Mouse (Mus musculus) inflammation-experienced regulatory T-cells, adult 6 months (primary cell): ENCODE measurements around the gene Myoz1. TPM values are rescaled to one million over a fixed set of nuclear protein-coding genes. Genes with fewer than 3 reads are reported as not detected.

Experiments
- ATAC-seq: one replicate; pipeline ENCODE4 v1.8.0; 2017
- polyA plus RNA-seq, 3 experiments: library from polyadenylated mRNA; unstranded; fragments of 100-300 nt; shearing (Covaris generic); gene quantifications; one replicate each; pipeline ENCODE4 v1.2.1; 2017

The Myoz1 gene
- polyA plus RNA-seq, 3 experiments from 2014 or later = not detected

DNA sequence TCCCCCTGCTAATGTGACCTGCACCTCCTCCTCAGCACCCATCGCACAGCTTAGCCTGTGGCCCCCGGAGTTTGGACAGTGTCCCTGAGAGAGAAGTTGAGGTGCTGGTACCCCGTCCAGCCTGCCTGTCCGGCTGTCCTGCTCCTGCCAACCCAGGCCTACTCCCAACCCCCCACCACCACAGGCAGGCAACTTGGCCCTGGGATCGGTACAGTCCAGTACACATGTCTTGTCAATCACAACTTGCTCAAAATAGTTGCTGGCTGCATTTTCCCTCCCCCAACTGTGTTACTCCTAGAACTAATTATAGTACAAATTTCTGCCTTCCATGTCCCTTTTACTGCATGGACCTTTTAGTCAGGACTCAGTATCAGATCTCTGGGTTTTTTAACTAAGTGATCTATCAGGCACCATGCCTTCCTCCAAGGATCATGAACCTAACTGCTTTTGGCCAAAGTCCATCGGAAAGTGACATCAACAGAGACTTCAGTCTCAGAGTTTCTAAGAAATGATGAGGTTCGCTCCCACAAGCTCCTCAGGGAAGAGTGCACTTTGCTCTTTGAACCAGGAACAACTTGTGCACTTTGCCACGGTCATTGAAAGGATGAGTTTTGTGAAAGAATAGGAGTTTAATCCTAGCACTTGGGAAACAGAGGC lies 11.9 kb upstream of the Myoz1 start, which contains the start of gene Synpo2l:
Gene Synpo2l (minus strand): TSS at position 201 of the 657 bp plus-strand sequence.
- ATAC-seq = no peak

DNA sequence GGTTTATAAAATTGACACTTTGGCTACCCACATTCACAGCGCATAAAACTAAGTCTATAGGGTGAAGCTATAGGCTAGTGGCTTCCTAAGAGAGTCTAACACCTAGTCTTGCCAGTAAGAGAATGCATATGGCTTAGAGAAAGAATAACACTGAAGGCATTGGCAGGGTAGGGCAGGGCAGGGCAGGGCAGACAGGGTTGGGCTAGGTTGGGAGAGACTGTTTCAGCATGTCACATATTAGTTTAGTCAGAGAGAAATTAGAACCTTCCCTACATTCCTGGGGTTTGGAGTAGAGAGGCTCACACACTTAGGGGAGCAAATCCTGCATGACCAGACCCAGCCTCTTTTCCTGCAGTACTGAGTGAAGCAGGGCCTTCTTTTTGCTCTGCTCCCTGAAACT lies 11.1 kb upstream of the Myoz1 start:
- no peak for ATAC-seq

DNA sequence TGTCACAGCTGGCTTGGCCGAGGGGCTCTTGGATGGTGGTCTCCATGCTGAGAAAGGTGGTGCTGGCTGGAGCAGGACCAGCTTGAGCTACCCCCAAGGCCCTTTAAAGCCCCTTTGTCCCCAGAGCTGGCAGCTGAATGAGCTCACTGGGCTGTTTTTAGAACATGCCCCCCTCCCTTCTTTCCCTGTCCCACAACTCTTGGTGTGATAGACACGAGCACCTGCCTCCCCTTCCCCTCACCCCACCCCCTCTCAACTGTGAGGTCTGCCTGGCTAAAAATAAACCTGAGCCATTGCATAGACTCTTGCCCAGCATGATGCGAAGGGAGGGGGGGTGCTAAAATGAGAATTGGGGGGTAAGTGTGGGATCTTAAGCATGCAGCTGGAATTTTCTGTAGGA lies 8.1 kb upstream of the Myoz1 start:
- no peak for ATAC-seq

DNA sequence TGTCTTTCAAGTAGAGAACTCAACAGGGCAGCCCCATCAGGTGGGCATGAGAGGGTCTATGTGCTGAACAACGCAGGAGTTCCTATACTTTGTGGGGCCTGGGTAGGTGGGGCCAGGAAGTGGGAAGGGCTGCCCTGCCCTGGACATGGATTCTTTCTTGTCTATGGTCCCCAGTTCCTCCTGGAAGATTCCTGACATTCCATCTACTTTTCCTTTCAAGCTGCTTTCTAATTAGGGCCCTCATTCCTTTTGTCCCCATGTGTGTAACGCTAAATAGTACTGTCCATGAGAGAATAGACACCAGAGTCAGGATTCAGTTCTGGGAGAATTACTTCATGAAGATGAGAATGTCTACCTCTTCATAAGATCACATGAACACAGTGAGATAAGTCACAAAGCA lies 7.3 kb upstream of the Myoz1 start:
- ATAC-seq = no peak

DNA sequence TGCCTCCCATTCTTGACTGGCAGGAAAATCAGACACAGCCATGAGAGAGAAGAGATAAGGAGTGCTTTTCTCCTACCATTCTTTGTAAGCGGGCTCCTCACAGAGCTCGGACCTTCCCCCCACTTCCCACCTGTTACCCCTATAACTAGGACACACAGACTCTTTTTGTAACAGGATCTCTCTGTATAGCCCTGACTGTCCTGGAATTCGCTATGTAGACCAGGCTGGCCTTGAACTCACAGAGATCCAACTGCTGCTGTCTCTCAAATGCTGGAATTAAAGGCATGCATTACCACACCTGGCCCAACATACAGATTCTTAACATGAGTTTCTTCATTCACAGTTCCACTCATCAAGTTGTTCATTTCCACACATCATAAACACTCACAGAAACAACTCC lies 6.4 kb upstream of the Myoz1 start:
- no peak for ATAC-seq

DNA sequence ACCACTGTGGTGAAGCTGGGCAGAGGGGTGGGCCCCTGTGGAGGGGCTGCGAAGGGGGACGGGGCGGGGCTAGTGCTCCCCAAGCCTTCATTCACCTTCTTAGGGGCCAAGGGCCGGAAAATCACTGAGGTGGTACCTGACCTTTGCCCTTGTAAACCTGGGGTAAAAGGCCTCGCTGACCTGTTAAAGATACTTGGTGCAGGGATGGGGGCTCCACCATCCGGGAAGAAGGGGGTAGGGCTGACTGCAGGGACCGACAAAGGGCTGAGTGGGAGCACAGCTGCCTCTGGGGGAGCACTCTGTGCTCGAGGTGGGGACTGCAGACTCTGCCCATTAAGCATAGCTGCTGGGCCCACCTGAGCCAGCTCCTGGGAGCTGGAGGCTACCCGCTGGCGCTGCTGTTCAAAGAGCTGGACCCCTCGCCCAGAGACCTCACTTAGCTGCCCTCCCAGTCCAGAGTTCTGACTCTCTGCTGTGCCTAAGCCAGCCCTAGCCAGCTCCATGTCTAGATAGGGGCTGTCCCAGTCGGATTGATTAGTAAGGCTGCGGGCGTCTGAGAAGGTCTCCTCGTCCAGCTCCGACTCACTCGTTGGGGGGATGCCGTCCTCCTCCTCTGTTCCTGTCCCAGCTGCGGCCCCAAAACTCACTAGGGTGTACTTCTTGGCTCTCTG lies 5.5 kb upstream of the Myoz1 start:
- ATAC-seq = no peak

DNA sequence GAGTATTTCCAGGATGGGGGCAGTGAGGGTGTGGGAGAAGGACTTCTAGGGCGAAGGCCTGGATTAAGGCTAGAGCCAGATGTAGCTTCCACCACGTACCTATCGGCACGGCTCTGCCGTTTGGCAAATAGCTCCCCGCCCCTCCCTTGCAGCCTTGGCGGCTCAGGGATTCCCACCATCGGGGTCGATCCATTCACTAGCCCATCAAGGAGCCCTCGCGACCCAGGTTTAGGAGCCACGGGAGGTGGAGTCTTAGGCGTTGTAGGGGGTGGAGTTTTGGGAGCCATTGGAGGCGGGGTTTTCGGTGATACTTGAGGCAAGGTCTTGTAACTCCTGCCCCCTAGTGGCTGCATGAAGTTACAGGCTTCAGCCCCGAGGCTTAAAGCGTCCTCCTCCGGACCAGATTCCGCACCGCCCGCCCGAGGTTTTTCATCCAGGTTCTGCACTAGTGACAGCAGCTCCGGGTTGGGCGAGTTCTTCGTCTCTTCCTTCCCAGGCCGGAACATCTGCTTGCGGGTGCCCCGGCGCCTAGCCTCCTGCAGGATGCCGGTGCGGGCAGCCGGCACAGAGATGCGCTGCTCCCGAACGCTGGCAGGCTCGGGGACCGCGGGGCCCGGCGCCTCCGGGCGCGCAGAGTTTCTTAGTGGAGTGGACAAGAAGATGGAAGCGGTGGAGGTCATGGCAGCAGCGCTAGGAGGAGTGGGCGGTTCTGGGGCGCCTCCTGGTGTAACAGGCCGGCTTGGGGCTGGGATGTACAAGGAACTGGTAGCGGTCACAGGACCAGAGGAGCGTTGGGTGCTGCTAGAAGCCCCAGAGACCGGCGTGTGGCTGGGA lies 4.7 kb upstream of the Myoz1 start:
- peak; percentile 99 for ATAC-seq

DNA sequence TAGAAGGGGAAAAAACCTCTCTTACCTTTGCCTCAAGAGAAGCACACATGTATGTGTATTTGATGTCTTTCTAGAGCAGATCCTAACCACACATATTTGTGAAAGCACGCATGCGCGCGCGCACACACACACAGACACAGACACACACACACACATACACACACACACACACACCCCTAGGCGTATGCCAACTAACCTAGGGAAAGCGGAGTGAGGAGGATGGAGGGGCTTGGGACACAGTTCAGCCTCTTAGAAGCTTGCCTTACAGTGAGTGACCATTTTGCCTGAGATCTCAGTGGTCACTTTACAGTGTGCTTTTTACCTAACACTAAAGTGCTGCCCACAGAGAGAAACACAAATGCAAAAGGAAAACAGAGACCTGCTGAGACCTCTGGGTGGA lies 3.3 kb upstream of the Myoz1 start:
- no peak for ATAC-seq

DNA sequence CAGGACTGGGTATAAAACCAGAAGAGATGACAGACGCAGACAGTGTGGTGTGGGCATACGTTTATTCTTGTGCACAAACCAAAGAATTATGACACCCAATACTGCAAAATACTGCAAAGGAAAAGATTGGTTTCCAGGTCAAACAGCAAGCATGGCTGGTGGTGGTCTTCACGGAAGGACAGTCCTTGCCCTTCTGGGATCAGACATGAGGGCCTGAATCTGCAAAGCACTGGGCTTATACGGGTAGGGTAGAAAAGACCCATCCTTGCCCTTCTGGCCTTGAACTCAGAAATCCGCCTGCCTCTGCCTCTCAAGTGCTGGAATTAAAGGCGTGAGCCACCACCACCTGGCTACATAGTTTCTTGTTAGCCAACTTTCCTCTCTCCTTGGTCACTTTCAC lies 2.6 kb upstream of the Myoz1 start:
- ATAC-seq = no peak

DNA sequence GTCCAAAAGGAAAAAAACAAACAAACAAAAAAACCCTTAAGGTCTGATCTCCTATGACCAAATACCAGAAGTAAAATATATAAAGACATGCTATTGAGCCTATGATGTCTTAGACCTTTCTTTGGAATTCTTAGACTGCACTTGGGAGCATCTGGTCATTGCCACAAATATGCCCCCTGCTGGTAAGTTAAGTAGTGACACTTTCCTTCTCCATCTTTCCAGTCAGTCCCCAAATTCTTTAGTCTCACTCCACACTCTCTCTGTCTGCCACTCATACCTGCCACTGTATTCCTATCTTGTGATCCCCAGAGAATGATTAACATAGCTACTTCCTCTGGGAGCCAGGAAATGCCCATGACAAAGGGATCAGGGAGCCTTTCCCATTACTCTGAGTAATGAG lies 2.0 kb upstream of the Myoz1 start:
- ATAC-seq = no peak

DNA sequence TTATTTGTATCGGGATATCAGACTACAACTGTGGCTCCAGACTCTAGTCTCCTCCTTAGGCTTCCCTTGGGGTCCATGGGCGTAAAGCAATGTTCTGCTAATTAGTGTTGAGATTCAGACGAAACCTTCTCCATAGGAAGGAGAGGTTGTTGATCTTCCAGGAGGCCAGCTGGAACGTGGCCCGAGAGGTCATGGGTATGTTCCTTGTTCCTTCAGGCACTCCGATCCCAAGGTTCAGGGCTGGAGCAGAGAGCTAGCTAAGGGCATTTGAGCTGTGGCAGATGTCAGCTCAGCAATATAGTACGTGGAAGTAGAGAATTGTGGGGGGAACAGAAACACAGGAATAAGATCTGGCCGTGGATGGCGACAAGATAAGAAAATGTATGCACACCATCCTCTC lies 609 bp downstream of the Myoz1 start:
- ATAC-seq = no peak

DNA sequence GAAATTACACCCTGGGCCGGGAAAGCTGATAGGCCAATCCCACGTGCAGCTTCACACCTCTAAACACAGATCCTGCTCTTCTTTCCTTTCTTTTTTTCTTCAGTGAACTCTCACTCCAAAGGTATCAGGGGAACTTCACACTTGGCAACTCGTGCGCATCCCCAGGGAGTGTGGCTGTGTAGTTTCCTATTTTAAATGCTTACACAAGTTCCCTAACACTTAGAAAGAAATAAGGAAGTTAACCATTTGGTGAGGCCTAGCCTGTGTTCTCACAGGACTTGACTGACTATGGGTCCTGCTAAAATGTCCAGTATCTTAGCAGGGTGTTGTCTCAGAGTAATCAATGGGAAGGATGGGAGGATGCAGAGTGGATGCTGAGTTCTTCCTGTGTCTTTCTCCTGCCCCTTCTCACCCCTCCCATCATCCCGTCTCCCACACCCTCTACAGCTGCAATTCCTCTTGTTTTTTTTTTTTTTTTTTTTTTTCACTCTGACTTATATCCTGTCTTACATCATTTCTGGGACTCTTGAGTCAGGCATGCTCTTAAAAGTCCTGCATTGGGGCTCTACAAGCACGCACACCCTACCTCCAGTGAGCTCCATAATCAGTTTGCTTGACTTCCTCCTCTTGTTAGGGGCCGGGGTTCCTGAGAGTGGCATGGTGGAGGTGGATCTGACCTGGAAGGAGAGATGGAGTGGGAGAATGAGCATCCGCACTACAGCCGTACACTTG lies 1.5 kb downstream of the Myoz1 start:
- no peak for ATAC-seq

DNA sequence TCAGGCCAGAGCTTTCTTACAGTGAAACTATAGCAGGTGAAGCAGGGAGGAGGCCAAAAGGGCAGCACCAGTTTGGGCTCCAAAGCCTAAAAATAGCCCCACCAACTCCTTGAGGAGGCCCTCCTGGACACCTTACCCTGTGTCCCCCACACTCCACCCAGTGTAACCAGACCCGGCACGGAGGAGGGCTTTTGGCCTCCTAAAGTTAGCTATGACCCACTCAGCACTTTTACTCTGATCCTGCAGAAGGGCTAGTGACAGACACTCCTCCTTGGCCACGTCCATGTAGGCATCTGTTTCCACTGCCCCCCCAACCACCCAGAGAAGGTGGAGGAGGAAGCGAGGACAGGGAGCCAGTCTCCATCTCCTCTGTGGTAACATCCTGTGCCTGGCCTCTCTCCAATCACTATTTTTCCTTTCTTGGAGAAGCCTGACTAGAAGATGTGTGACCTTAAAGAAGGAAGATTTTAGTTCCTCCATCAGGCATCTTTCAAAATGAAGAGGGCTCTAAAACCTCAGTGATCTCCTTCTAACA lies 4.6 kb downstream of the Myoz1 start:
- ATAC-seq = no peak

DNA sequence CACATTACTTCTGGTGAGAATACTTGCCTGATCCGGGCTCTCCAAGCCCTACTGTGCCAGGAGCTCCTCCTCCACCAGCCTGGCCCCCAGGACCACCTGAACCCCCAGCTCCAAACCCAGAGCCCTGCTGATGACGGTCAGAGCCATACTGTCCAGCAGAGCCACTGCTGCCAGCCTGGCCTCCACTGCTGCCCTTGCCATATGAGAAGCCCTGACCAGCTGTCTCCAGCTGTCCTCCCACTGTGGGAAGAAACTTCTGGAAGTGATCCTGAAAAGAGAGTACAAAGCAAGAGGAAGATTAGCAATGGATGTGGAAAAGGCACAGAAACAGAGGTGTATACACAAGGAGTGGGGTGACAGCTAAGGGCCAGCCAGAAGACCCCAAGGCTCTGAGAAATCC lies 5.3 kb downstream of the Myoz1 start:
- no peak for ATAC-seq

DNA sequence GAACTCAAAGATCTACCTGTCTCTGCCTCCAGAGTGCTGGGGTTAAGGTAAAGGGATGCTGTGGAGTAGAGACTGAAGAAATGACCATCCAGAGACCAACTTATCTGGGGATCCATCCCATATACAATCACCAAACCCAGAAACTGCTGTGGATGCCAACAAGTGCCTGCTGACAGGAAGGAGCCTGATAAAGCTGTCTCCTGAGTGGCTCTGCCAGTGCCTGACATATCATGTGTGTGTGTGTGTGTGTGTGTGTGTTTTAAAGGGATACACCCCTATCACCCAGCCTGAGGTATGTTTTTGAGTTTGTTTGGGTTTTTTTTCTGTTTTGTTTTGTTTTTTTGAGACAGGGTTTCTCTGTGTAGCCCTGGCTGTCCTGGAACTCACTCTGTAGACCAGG lies 10.0 kb downstream of the Myoz1 start:
- no peak for ATAC-seq

DNA sequence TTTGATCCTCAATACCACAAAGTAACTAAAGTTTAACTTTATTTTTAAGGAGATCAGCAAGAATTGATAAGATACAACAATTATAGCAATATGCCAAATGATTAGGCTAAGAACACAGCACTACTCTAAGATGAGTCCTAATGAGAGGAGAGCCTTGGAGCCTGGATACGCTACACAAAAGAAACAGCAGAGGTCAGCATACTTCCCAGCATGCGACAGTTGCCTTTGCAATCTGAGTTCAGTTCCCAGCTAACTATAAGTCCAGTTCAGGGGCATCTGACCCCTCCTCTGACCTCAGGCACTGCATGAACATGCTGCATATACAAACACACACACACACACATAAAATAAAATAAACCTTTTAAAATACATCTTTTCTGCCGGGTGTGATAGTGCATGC lies 10.8 kb downstream of the Myoz1 start:
- ATAC-seq = no peak

DNA sequence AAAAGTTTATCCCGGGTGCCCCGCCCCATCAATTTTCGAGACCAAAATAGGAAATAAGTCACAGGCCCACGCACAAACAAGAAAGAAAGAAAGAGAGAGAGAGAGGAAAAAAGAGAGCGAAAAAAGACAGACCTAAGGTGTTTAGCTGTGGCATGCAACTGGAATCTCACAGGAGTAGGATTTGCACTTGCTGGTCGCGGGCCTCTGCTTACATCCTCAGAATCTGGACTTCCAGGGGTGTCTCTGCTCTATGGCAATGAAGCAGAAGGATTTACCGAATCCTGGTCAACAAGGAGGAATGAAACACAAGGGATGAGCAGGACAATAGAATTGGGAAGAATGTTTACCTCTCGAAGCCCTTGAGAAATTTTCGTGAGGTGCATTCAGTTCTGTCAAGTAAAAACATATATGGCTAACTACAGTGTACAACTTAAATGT lies 14.9 kb downstream of the Myoz1 start:
- ATAC-seq = no peak

DNA sequence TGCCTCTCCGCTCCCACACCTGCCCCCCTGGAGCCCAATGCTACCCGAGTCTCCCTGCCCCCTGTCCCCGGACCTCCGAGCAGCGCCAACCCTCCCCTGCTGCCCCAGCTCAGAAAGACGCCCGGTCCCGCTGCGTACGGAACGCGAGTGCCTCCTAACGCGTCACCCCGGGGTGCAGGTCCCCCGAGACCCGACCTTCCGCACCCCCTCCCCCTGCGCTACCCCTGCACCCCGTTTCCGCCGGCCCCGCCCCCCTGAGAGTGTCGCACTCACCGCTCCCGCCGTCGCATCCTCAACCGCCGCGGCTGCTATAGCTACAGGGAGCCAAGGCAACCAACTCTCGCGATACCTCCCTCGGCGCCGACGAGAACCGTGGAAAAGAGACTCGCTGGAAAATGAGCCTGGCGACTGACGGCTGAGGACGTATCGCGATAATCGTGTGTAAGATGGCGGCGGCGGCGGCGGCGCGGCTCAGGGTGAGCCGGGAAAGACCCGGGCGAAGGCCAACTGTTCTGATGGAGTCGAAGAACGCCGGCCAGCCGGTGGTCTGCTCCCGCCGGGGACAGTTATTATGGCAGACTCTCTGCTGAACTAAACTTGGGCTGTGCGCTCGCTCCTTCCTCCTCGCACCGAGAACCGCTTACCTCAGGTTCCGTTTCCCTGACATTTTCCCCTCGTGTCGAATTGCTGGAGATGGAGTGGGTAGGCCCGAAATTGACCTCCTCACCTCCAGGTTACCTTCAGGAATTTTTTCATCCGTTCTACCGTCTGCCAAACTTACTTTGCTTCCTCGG lies 15.5 kb downstream of the Myoz1 start, which contains the start of gene Usp54:
Gene Usp54 (minus strand): TSS at position 420 of the 794 bp plus-strand sequence.
- ATAC-seq = peak; percentile 95

DNA sequence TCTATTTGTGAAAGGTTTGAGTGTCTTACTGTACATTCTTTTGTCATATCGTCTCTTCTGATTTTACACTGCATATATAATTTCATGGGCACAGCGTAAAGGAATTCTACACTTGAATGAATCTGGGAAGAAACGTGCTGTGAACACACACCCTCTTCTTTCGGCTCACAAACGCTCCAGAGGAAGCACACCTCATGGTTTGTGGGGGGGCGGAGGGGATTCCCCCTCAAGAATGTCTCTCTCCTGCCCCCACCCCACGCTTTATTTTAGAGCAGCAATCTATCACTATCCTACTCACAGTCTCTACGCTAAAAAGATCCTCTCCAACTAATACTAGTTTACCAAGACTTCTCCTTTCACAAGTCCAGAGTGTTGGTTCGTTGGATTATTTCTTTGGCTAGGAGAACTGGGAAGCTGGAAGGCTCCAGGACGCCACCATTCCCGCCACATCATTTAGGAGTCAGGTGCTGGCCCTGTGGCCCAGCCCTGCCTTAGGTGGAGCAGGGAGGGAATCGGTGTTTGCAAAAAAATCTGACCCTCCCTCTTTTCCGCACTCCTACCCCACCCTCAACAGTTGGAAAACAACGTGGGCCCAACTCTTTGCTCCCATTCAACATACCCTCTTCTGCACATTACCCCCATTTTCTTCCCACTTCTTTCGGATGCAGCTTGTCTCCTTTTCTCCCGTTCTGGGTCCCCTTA lies 16.3 kb downstream of the Myoz1 start:
- ATAC-seq = peak; percentile 45

DNA sequence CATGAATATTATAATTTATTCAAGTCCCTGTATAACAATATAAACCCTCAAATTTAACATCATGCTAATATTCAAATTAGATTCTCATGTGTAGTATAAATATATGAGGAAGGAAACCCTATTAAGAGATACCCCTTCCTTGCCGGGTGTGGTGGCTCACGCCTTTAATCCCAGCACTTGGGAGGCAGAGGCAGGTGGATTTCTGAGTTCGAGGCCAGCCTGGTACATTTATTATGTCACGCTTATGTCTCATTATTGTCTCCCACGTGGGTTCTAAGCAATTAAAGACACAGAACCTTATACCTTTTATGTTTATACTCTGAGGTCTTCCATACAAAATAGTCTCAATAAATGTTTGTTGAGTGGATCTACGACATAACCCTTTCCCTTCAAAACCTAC lies 17.6 kb downstream of the Myoz1 start:
- no peak for ATAC-seq
